Mouse (Mus musculus): ENCODE results near the gene Epha4.

DNA sequence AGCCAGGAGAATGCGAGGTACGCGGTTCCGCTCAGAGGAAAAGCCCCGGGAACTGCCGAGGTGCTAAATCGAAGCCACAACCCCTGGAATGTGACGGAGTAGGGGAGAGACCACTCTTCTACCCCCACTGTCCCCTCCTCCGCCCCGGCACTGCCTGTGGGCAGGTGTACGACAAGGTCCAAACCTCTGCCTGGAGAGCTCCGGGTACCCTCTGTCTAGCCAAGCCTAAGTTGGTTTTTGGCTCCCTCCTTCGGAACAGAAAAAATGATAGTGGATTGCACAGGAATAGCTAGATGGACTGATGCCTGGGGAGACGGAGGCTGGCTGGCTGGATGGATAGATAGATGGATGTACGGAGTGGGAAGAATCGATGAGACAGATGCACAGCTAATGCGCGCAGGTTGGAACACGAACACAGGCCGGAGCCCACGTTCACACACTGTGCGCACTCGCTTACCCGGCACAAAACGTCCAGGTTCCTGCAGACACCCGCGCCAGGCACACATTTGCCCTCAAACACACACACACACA, 1.4 kb downstream of the Epha4 start:
- TF ChIP-seq POLR2A (IDR thresholded peaks at IDR 0.05; ENCODE audit: control insufficient read depth, low read depth, low read length): no peak
- no peak for TF ChIP-seq CTCF (IDR thresholded peaks at IDR 0.05; ENCODE audit: control insufficient read depth, insufficient read depth, insufficient replicate concordance, low read depth, low read length)
